Mouse (Mus musculus) induced T-regulatory cell, adult 2 months (primary cell): Measurements from ENCODE around the gene Cacng8.
"Not testable (repeated sequence)": the region's sequence is repeated elsewhere in the genome, so short reads cannot be mapped to it uniquely, and the experiment has no call there.

Experiments
- DNase-seq: peaks from one replicate; pipeline ENCODE4 v3.0.0-alpha.2; 2012; ENCODE audit warnings: low read depth

The Cacng8 gene

DNA sequence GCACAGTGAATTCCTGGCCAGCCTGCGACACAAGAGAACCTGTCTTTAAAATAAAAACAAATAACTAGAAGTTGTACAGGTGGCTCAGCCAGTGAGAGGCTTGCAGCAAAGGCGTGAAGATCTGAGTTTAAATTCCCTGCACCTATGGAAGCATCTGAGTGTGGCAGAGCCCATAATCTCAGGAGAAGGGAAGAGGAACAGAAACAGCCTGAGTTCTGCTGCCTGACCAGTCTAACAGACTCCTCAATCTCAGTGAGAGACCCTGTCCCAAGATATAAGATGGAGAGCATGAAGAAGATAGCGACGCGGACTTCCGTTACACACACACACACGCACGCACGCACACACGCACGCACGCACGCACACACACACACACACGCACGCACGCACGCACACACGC lies 2.7 kb upstream of the Cacng8 start:
- no peak for DNase-seq

DNA sequence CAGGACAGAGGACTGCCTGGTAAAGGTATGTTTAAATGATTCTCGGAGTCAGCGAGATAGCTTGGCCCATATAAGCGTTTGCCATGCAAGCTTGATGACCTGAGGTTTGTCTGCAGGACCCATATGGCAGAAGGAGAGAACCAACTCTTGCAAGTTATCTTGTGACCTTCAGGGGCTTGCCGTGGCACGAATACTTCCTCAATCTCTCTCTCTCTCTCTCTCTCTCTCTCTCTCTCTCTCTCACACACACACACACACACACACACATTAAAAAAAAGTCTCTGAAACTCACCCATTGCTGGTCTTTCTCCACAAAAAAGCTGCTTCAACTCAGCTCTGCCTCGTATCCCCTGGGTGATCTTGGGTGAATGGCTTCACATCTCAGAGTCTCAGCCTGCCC lies 1.6 kb upstream of the Cacng8 start:
- no peak for DNase-seq

DNA sequence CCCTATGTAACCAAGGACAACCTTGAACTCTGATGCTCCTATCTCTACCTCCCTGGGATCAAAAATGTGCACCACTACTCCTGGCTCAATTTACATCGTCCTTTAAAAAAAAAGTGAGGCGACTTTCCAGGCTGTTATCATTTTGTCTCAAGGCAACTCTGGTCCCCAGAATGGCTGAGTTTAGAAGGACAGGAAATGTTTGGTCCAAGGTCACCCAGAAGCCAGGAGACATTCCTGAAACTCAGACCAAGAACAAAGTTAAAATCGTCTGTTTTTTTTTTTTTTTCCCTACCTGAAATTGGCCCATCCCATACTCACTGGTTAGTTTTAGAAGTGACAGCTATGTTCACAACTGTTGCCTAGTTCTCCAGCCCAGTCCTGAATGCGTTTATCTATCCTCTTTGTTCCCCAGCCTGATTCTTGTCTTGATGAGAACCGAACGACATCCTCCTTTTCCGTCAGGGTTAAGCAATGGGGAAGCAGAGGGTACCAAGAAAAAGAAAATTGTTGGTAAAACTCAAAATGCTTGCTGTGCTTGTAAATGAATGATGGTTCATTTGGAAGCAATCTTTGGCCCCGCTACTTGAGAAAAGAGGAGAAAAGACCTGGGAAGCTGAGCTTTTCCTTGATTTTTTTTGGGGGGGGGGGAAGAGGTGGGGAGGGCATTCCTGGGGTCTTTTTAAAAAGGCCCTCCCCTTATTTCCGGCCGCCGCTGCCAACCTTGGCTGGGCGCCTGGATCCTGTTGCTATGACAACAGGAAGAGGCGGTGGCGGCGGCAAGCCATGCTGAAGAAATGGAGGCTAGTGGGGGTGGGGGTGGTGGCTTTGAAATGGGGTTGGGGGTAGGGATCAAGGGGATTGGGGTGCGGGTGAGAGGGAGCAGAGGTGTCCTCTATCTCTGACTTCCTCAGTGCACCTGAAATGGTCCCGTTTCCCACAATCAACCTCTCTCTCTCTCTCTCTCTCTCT lies 755 bp upstream of the Cacng8 start:
- DNase-seq: no peak

DNA sequence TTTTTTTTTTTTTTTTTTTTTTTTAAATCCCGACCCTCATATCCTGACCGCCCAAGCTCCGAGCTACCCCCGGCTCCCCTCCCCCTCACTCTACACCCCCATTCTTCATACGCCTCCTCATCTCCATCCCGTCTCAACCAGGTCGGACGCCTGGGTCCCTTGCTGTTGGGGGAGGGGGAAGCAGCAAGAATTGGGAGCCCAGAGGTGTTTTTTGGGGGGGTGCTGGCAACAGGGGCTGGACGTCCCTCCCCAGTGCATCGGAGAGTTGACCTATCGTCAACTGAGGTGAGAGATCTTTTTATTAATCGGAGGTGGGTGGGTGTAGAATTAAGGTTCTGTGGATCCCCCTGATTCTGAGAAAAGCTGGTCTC lies 583 bp downstream of the Cacng8 start:
- DNase-seq: no peak

DNA sequence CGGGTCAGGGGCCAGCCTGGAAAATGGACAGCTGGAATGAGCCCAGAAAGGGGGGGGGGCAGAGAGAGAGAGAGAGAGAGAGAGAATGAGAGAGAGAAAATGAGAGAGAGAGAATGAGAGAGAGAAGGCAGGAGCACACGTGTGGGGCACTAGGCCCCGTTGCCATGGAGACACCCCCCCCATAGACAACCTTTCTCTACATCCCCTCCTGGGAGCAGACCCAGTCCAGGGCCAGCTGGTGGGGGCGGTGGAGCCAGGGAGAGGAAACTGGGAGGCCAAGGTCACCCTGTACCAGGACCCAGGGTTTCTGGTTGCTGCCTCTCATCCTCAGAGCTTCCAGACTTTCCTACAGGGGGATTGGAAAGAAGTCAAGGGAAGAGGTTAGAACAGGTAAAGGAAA lies 1.3 kb downstream of the Cacng8 start:
- no peak for DNase-seq

DNA sequence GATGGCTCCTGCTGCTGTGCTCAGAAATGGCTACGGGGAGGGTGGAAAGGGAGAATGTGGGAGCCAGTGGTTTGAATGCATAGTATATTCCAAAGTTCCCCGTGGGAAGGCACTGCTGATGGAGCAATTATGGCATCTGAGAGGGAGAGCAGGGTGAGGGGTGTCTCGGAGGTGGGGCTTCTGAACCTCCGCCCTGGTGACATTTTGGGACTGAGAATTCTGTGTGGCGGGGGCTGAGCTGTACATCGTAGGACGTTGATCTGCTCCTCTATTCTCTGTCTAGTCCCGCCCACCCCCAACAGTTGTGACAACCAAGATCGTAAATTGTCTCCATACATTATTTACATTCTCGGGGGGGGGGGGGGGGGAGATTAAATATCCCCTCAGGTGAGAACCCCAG lies 6.9 kb downstream of the Cacng8 start:
- no peak for DNase-seq

DNA sequence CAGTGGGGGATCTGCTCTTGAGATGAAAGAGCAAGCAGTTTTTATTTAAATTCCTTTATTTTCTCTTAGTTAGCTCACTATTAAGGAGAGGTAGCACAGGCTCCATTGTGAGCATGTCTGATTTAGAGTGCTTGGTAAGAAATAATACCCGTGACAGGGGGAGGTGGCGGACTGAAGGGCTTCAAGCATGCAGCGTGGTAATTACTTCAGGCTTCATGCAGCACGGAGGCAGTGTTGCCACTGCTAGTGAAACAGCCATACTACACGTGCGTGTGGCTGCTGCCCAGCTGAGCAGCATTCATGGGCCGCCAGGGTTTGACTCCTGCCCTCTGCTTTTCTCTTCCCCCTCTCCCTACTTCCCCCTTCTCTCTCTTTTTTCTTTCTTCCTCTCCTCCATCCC lies 7.3 kb downstream of the Cacng8 start:
- no peak for DNase-seq

DNA sequence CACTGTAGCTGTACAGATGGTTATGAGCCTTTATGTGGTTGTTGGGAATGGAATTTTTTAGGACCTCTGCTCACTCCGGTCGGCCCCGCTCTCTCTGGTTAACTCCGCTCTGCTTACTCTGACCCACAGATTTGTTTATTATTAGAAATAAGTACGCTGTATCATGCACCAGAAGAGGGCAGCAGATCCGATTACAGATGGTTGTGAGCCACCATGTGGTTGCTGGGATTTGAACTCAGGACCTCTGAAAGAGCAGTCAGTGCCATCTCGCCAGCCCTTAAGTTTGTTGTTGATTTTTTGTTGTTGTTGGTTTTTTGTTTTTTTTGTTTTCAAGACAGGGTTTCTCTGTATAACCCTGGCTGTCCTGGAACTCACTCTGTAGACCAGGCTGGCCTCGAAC lies 7.9 kb downstream of the Cacng8 start:
- DNase-seq: not testable (repeated sequence)

DNA sequence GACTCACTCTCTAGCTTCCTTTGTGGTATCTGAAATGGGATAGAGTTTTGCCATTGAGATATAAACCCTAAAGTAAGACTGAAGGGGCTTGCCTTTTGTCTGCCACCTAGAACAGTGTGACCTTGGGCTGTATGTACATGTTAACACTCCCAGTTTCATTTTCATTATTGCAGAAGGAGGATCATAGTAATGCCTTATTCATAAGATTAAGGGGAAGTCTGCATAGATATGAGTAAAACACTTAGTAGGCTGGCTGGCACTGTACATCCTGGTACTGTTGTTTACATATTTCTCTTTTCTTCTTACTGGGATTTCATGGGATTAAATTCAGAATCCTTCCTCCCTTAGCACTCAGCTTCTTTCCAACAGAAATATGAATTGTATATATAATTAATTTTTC lies 9.5 kb downstream of the Cacng8 start:
- DNase-seq: no peak

DNA sequence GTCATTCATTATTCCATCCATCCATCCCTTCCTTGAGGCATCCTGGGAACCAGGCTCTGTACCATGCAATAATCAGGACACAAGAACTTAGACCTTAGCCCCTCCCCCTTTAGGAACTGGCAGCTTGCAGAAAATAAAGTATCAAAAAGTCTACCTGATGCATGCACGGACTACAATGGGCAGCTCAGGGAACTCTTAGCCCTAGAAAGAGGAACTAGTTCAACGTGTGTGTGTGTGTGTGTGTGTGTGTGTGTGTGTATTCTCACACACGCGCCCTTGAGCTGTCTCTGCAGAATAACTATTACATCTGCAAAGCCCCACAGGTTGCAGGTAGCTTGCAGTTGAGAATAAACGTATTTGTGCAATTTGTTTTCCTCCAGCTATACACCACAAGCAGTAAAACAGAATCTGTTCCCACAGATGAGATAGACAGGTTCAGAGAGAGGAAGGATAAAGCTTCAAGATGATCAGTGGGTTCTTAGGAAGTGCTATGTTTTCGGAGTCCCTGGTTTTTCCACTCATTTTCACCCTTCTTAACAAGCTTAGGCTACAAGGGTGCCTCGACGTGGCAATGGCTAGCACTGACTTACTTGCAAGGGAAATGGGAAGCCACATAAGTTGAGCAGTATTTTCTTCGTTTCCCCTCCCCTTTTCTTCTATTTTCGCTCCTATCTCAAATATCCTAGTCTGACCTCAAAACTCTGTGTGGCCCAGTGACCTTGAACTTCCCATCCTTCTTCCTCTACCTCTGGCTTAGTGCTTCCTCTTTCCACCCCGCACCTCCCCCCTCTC lies 19.4 kb downstream of the Cacng8 start:
- no peak for DNase-seq

DNA sequence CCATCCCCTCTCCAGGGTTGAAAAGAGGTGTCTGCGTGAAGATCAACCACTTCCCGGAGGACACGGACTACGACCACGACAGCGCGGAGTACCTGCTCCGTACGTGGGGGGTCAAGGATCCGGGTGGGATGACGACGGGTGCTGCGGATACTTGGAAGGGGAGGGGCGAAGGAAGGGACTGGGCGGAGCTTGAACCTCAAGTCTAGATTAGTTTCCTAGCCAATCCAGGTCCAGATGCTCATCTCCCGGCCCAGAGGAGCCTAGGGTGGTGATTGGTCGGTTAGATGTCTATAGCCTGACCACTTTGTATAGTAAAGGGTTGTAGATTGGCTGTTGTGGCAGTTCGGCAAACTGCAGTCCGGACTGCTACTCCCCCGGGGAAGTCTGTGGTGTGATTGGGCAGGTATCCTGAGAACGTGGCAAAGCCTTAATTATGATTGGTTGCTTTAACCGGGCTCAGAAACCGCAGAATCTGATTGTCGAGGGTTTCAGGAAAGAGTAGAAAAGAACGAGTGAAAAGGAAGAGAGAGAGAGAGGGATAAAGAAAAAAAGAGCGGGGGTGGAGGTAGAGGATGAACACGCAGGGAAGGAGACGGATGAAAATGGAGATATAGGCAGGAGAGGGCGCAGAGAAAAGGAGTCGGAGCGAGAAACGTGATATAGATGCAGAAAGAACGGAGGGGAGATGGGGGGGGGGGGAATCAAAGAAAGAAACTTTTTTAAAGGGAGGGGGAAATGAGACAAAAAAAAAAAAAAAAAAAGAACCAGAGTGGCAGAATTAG lies 20.9 kb downstream of the Cacng8 start:
- peak; percentile 58 for DNase-seq

DNA sequence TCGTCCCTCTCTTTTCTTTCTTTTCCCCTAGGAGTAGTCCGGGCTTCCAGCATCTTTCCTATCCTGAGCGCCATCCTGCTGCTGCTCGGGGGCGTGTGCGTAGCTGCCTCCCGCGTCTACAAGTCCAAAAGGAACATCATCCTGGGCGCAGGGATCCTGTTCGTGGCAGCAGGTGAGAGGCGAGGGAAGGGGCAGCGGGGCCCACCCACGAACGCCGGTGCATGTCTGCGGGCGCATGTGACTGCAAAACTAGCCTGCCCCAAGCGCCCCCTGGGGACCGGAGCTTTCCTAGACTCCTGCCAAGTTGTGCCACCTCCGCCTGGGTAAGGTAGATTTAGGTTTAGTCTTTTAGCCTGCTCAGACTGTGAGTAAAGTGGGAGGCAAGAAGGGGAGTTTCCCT lies 21.6 kb downstream of the Cacng8 start:
- peak; percentile 30 for DNase-seq

DNA sequence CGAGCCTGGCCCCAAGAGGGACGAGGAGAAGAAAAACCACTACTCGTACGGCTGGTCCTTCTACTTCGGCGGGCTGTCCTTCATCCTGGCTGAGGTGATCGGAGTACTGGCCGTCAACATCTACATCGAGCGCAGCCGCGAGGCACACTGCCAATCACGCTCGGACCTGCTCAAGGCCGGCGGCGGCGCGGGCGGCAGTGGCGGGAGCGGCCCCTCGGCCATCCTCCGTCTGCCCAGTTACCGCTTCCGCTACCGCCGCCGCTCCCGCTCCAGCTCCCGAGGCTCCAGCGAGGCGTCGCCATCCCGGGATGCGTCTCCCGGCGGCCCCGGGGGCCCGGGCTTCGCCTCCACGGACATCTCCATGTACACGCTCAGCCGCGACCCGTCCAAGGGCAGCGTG lies 24.4 kb downstream of the Cacng8 start:
- DNase-seq: no peak

DNA sequence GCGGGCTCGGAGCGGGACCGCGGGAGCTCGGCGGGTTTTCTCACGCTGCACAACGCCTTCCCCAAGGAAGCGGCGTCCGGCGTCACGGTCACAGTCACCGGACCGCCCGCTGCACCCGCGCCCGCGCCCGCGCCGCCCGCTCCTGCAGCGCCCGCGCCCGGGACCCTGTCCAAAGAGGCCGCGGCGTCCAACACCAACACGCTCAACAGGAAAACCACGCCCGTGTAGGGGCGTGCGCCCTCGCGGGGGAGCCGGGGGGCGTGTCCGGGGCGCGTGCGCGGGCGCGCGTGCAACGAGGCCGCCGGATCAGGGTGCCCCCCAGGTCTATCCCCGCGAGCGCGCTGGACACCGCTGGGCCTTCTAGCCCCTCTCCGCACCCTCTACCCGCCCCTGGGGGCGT lies 24.9 kb downstream of the Cacng8 start:
- DNase-seq: no peak

DNA sequence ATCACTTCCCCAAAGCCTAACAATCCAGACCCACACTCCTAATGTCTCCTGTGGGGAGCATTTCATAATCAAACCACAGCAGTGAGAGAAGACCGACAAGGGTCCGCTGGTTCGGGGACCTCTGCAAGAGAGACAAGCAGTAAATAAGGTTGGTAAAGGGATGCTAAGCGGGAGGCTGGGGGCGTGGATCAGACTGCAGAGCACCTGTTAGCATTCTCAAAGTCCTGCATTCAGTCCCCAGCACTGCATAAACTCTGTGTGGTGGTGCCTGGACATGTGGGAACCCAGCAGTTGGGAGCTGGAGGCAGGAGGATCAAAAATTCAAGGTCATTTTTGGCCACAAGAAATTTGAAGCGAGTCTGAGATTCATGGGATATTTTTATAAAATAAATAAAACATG lies 29.5 kb downstream of the Cacng8 start:
- no peak for DNase-seq

DNA sequence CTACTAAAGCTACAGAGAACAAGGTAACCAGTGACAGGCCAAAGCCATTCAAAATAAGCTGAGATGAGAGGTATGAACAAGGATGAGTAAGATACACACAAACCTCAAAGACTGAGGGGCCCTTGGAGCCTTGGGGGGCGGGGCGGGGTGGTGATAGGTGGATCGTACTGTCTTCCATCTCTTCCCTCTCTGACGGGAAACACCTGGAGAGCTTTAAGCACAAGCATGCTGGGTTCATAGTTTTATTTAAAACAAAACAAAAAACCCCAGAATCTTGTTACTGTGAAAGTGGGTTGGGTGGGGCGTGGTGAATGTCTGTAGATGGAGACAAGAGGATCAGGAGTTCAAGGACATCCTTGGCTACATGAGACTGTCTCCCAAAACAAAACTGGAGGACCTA lies 30.0 kb downstream of the Cacng8 start:
- DNase-seq: no peak

DNA sequence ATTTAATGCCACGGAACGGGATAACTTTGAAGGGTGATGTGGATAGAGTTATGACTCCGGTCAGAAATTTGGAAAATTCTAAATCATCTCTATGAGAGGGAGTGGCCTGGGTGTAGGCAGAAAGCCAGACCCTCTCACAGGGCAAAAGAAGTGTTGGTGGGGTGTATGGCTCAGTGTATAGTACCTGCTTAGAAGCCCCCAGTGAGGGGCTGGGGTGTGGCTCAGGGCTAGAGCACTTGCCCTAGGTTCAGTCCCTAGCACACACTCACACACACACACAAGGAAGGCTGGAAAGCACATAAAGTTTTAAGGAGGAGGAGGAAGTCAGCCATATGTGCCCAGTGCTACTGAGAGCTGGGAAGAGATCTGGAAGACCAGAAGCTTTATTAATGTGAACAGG lies 30.8 kb downstream of the Cacng8 start:
- DNase-seq: no peak

DNA sequence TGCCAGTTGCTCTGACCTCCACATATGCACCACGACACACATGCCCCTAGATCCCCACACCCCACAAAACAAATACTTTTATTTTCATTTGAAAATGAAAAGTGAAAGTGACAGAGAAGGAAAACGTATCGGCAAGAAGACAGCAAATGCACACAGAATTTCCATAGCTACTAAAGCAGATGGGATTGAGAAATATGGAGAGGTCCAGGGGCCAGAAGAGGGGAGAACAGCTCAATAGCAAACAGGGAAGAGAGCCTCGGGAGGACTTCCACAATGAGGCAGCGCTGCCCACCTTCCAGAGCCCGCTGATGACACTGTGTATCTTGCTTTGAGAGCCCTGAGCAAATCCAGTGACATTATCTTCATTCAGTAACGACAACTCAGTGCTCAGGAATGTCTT lies 31.6 kb downstream of the Cacng8 start:
- no peak for DNase-seq

DNA sequence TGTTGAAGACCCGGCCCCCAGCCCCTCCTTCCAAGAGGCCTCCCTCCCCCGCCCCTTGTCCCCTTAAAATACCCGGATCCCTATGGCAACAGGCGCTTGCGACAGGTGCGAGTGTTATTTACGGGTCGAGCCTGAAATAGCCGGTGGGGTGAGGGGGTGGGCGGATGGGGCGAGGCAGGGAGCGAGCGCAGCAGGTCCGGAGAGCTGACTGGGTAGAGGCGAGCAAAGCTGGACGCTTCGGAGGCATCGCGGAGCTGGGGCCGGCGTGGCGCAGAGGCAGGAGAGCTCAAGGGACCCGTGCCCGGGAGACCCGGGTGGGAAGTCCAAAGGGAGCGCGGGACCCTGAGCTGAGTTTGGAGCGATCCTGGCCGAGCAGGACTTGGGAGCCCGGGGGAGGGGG lies 32.9 kb downstream of the Cacng8 start:
- no peak for DNase-seq

DNA sequence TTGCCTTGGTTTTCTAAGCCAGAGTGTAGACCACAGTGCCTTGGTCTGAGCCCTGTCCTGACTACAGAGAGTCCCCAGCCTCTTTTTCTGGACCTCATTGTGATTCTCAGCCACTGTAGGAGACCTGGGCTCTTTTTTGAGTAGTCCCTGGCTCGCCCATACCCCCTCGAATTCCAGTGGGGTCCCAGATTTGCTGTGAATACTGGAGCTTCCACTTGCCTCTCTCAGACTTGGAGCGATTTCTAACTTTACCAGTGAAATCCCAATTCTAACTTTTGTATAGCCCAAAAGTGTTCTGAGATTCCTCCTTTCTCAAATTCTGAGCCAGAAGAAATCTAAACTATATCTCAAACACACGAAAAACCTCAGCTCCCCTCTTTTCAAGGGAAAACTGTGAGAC lies 33.4 kb downstream of the Cacng8 start, which contains the start of gene Cacng6:
TSS of gene Cacng6 (plus strand) at position 301 of the 400 bp plus-strand sequence.
- DNase-seq: no peak

DNA sequence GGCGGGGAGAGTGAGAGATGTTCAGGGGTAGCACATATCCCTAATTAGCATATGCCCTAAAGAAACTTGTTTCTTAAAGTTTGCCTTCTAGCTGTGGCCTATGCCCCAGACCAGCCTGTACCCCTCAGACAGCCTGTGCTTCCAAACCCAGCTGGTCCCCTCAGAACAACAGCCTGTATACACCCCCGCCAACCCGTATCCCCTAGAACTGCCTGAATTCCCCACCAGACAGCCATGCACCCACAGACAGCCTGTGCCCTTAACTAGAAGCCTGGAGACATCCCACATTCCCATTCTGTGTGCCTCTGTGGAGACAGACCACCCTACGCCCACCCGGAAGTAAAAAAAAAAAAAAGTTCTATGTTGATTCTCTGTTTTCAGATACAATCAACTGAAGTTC lies 34.7 kb downstream of the Cacng8 start:
- no peak for DNase-seq

DNA sequence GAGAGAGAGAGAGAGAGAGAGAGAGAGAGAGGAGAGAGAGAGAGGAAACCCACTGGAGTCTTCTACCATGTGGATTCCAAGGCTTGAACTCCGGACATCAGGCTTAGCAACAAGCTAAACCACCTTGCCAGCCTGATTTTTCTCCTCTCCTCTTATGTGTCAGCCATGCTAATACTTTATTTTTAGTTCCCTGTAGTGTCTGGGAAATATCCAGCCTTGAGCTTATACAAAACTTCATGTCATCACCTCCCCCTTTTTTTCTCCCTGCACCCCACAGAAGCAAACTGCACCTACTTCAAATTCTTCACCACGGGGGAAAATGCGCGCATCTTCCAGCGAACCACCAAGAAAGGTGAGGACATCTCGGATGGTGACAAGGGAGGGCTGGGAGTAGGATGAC lies 39.7 kb downstream of the Cacng8 start:
- no peak for DNase-seq

DNA sequence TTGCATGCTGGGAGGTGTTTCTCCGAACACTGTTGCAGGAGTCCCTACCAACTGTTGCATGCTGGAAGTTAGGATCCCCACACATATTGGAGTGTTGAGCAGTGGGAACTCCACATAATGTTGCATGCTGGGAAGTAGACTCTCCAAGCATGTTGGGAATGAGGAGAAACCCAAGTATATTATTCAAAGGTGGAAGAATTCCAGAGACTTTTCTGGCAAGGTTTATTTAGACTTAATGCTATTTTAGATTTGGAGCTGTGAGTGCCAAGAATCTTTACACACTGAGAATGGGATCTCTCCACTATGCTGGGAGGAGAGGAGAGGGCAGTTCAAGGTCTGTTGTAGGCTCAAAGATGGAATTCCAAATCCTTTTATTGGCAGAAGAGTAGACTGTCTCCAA lies 41.6 kb downstream of the Cacng8 start:
- DNase-seq: no peak
